Mouse (Mus musculus): ENCODE results near the gene Twist2. TPM values are rescaled to one million over a fixed set of nuclear protein-coding genes. Genes with fewer than 3 reads are reported as not detected.

Gene Twist2
- polyA plus RNA-seq, 1 experiment from 2014 or later: 2.0 TPM

DNA sequence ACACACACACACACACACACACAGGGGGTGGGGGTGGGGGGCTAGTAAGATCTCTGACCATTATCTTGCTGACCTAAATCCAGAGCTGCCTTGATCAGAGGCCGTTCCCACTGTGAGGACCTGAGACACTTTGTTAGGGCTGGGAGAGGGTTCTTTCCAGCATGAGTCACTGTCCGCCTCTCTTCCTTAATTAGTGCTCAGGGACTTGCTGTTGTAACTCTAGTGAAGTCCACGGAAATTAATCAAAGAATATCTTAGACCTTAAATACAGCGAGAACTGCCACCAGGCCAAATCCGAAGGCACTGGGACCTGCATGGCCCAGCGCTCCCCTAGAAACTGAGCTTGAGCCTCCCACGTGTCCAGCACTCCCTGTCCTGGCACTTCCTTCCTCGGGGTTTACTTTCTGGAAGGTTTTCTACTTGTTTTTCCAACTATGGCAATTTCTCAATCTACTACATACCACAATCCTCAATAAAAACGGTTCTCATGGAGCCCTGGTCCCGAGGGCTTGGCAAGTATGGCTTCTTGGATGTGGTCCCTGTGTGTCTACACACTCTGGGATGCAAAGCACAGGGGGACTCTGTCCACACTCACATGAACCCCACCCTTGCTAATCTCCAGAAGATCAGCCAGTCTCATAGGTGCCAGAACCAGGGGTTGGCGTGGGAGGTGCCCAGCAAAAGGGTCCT lies 57.0 kb downstream of the Twist2 start:
- no peaks in the 10 kb centered on the region for H3K27me3 ChIP-seq (ENCODE audit: control insufficient read depth, insufficient read depth, low read length)
- H3K4me2 ChIP-seq (replicated peaks): no peak overlapping the region
- no peak overlapping the region for H3K4me3 ChIP-seq (replicated peaks; ENCODE audit: low read length)
- ATAC-seq (ENCODE audit: low FRiP score) (no peak), DNase-seq (ENCODE audit: low spot score) (no peak)
- no peaks in the 10 kb centered on the region for H3K36me3 ChIP-seq (replicated peaks; ENCODE audit: control insufficient read depth, insufficient read depth)
- no peaks in the 10 kb centered on the region; the same call in 1 of the 2 replicates for H3K9me3 ChIP-seq (ENCODE audit: control insufficient read depth, low read length)
- WGBS: 87% methylated on average over 11 of the region's 11 CpGs
- no peaks in the 10 kb centered on the region for H3K4me1 ChIP-seq (replicated peaks; ENCODE audit: control insufficient read depth, insufficient read depth, low read length)
- no peak overlapping the region for H3K9ac ChIP-seq
- no peak overlapping the region for H3K27ac ChIP-seq

DNA sequence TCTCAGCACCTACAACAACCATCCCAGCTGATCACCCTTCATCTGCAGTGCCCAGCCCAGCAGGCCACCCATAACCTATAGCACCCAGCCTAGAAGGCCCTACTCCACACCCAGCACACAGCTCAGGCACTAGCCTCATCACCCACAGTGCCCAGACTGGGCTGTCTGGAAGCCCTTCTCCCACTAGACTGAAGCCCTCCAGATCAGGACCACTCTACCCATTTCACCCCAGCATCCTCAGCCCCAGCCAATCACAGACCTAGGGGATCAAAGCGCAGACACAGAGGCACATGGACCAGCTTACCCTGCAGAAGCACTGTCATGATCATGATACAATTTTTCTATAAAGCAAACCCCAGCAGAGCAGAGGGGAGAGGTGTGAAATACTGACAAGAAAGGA lies 57.6 kb downstream of the Twist2 start:
- Histone ChIP-seq H3K4me1 (replicated peaks; ENCODE audit: control insufficient read depth, insufficient read depth, low read length) (no peaks in the 10 kb centered on the region), H3K4me2 (replicated peaks) (no peak overlapping the region), H3K27ac (no peak overlapping the region), H3K27me3 (ENCODE audit: control insufficient read depth, insufficient read depth, low read length) (no peaks in the 10 kb centered on the region), H3K9me3 (ENCODE audit: control insufficient read depth, low read length) (no peaks in the 10 kb centered on the region), H3K9ac (no peak overlapping the region), H3K36me3 (replicated peaks; ENCODE audit: control insufficient read depth, insufficient read depth) (no peaks in the 10 kb centered on the region), H3K4me3 (replicated peaks; ENCODE audit: low read length) (no peak overlapping the region)
- ATAC-seq (ENCODE audit: low FRiP score): no peak
- whole genome bisulfite sequencing: 91% methylated on average over 1 of the region's 1 CpGs
- no peak for DNase-seq (ENCODE audit: low spot score)

DNA sequence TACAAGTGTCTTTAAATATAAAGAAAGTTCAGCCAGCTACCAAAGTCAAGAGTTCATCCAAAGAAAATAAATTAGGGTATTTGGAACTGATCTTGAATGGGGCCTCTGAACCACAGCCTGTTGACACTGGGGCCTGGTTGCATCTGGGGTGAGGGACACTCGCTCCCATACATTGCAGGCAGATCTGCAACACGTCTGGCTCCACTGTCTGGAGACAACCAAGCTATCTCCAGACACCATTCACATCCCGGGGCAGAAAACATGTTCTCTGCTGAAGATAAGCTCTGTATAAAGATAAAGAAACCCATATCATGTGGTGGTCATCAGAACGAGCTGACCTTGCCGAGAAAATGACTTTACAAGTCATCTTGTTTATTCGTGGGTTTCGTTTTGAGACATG lies 60.2 kb downstream of the Twist2 start:
- Histone ChIP-seq H3K9me3 (ENCODE audit: control insufficient read depth, low read length) (no peaks in the 10 kb centered on the region), H3K36me3 (replicated peaks; ENCODE audit: control insufficient read depth, insufficient read depth) (no peaks in the 10 kb centered on the region), H3K9ac (no peak overlapping the region), H3K27ac (no peak overlapping the region), H3K27me3 (ENCODE audit: control insufficient read depth, insufficient read depth, low read length) (no peaks in the 10 kb centered on the region), H3K4me3 (replicated peaks; ENCODE audit: low read length) (no peak overlapping the region), H3K4me2 (replicated peaks) (no peak overlapping the region), H3K4me1 (replicated peaks; ENCODE audit: control insufficient read depth, insufficient read depth, low read length) (no peaks in the 10 kb centered on the region)
- ATAC-seq (ENCODE audit: low FRiP score): no peak
- 86% methylated on average over 7 of the region's 7 CpGs for WGBS
- no peak for DNase-seq (ENCODE audit: low spot score)

DNA sequence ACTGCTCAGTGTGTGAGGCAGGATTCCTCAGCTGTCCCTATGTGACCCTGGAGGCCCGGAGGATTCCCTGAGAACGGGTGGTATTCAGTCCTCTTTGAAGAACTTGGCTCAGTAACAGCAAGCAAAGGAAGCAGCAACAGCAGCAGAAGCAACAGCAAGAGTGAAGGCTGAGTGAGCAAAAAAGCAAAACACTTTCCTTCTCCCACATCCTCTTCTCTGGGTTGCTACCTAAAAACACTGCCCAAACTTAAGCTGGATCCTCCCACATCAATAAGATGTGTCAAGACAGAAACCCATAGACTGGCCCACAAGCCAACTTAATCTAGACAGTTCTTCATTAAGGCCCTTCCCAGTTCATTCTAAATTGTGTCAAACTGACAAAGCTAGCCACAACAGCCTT lies 64.7 kb downstream of the Twist2 start:
- Histone ChIP-seq H3K4me2 (replicated peaks) (no peak overlapping the region), H3K9ac (no peak overlapping the region), H3K36me3 (replicated peaks; ENCODE audit: control insufficient read depth, insufficient read depth) (no peaks in the 10 kb centered on the region), H3K4me1 (replicated peaks; ENCODE audit: control insufficient read depth, insufficient read depth, low read length) (no peaks in the 10 kb centered on the region), H3K4me3 (replicated peaks; ENCODE audit: low read length) (no peak overlapping the region), H3K27me3 (ENCODE audit: control insufficient read depth, insufficient read depth, low read length) (no peaks in the 10 kb centered on the region), H3K9me3 (ENCODE audit: control insufficient read depth, low read length) (no peaks in the 10 kb centered on the region), H3K27ac (no peak overlapping the region)
- 82% methylated on average over 2 of the region's 2 CpGs for WGBS
- DNase-seq (ENCODE audit: low spot score): no peak
- ATAC-seq (ENCODE audit: low FRiP score): no peak

DNA sequence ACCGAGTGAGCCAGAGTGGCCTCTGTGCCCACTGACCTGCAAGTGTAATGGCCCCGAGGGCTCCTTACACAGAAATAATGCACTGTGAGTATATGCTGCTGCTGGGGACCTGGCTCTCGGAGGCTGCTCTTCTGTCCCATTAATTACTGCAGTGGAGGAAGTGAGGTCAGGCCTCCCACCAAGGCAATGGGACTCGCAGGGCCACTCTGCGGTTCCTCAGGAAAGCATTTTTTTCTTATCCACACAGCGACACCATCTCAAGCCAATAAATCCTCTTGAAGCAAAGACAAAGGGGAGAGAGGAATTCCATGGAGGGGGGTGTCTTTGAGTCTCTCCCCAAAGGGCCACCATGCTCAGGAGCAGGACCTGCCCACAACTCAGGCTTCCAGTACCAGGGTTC lies 69.8 kb downstream of the Twist2 start:
- WGBS: 61% methylated on average over 6 of the region's 6 CpGs
- ATAC-seq (ENCODE audit: low FRiP score): no peak

GRCm38 (mm10) chr1:91872388-91873059 lies 71.3 kb downstream of the Twist2 start:
- Histone ChIP-seq H3K9ac (no peak overlapping the region), H3K4me1 (replicated peaks; ENCODE audit: control insufficient read depth, insufficient read depth, low read length) (no peaks in the 10 kb centered on the region), H3K27ac (no peak overlapping the region), H3K27me3 (ENCODE audit: control insufficient read depth, insufficient read depth, low read length) (no peaks in the 10 kb centered on the region), H3K9me3 (ENCODE audit: control insufficient read depth, low read length) (no peaks in the 10 kb centered on the region), H3K36me3 (replicated peaks; ENCODE audit: control insufficient read depth, insufficient read depth) (no peaks in the 10 kb centered on the region), H3K4me2 (replicated peaks) (no peak overlapping the region), H3K4me3 (replicated peaks; ENCODE audit: low read length) (no peak overlapping the region)
- WGBS: 65% methylated on average over 8 of the region's 8 CpGs
- no peak for ATAC-seq (ENCODE audit: low FRiP score)
- DNase-seq (ENCODE audit: low spot score): no peak

More for the DNA sequence above, 69.8 kb downstream of the Twist2 start:
- Histone ChIP-seq H3K4me3 (replicated peaks; ENCODE audit: low read length) (no peak overlapping the region), H3K27me3 (ENCODE audit: control insufficient read depth, insufficient read depth, low read length) (no peaks in the 10 kb centered on the region), H3K4me2 (replicated peaks) (no peak overlapping the region), H3K9me3 (ENCODE audit: control insufficient read depth, low read length) (no peaks in the 10 kb centered on the region), H3K27ac (no peak overlapping the region), H3K4me1 (replicated peaks; ENCODE audit: control insufficient read depth, insufficient read depth, low read length) (no peaks in the 10 kb centered on the region), H3K36me3 (replicated peaks; ENCODE audit: control insufficient read depth, insufficient read depth) (no peaks in the 10 kb centered on the region), H3K9ac (no peak overlapping the region)
- no peak for DNase-seq (ENCODE audit: low spot score)

DNA sequence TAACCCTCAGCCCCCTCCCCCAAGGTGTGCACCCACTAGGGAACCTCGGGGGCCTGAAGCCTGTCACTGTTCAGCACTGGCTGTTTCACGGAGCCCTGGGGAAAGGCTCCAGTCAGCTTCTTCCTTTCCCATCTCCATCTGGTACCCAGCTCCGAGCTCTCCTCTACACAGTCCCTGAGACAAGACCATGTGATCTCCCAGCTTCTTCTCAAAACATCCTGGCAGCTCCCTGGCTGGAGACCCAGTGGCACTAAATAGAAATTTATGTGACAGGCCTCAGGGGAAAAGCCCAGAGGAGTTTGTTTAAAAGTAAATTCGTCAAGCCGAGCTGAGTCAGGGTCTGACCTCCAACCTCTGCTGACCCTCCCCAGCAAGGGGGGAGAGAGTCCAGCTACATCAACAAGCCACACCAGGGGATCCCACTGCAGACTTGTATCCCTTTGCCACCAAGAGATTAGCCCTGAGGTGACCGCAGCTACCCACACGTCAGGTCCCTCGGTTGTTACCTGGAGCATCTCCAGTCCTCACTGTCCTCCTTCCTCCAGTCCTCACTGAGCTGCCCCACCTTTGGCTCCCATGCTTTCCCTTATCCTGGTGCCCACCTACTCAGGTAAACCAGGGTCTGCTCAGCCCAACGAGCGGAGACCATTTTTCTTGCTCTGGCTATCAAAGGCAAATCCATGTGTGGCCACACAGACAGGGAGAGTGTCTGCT lies 72.5 kb downstream of the Twist2 start:
- no peak overlapping the region for H3K4me2 ChIP-seq (replicated peaks)
- 71% methylated on average over 10 of the region's 10 CpGs for WGBS
- no peaks in the 10 kb centered on the region for H3K9me3 ChIP-seq (ENCODE audit: control insufficient read depth, low read length)
- no peak overlapping the region for H3K4me3 ChIP-seq (replicated peaks; ENCODE audit: low read length)
- no peak overlapping the region for H3K27ac ChIP-seq
- ATAC-seq (ENCODE audit: low FRiP score): no peak
- H3K27me3 ChIP-seq (ENCODE audit: control insufficient read depth, insufficient read depth, low read length): no peaks in the 10 kb centered on the region
- no peak overlapping the region for H3K9ac ChIP-seq
- no peaks in the 10 kb centered on the region for H3K36me3 ChIP-seq (replicated peaks; ENCODE audit: control insufficient read depth, insufficient read depth)
- no peaks in the 10 kb centered on the region for H3K4me1 ChIP-seq (replicated peaks; ENCODE audit: control insufficient read depth, insufficient read depth, low read length)
- DNase-seq (ENCODE audit: low spot score): no peak

- Histone ChIP-seq H3K9ac (no peak overlapping the region), H3K4me1 (replicated peaks; ENCODE audit: control insufficient read depth, insufficient read depth, low read length) (no peaks in the 10 kb centered on the region), H3K9me3 (ENCODE audit: control insufficient read depth, low read length) (no peaks in the 10 kb centered on the region), H3K36me3 (replicated peaks; ENCODE audit: control insufficient read depth, insufficient read depth) (no peaks in the 10 kb centered on the region), H3K27me3 (ENCODE audit: control insufficient read depth, insufficient read depth, low read length) (no peaks in the 10 kb centered on the region), H3K4me2 (replicated peaks) (no peak overlapping the region), H3K27ac (no peak overlapping the region), H3K4me3 (replicated peaks; ENCODE audit: low read length) (no peak overlapping the region)
- ATAC-seq (ENCODE audit: low FRiP score): no peak; the same call in 1 of the 2 replicates
- 24% methylated on average over 2 of the region's 2 CpGs for WGBS
- DNase-seq (ENCODE audit: low spot score): peak; percentile 66
Observed at GRCm38 (mm10) chr1:91874633-91875032, 73.4 kb downstream of the Twist2 start.

GRCm38 (mm10) chr1:91875042-91875720 lies 73.9 kb downstream of the Twist2 start:
- H3K4me3 ChIP-seq (replicated peaks; ENCODE audit: low read length): no peak overlapping the region
- no peaks in the 10 kb centered on the region for H3K36me3 ChIP-seq (replicated peaks; ENCODE audit: control insufficient read depth, insufficient read depth)
- H3K9ac ChIP-seq: no peak overlapping the region
- ATAC-seq (ENCODE audit: low FRiP score): no peak
- no peaks in the 10 kb centered on the region for H3K9me3 ChIP-seq (ENCODE audit: control insufficient read depth, low read length)
- no peak overlapping the region for H3K27ac ChIP-seq
- H3K4me2 ChIP-seq (replicated peaks): no peak overlapping the region
- H3K4me1 ChIP-seq (replicated peaks; ENCODE audit: control insufficient read depth, insufficient read depth, low read length): no peaks in the 10 kb centered on the region
- 72% methylated on average over 7 of the region's 7 CpGs for WGBS
- no peak for DNase-seq (ENCODE audit: low spot score)
- no peaks in the 10 kb centered on the region for H3K27me3 ChIP-seq (ENCODE audit: control insufficient read depth, insufficient read depth, low read length)
